Mouse (Mus musculus): Measurements from ENCODE around the gene Mllt1. TPM values are rescaled to one million over a fixed set of nuclear protein-coding genes. Genes with fewer than 3 reads are reported as not detected.

The Mllt1 gene
- polyA plus RNA-seq, 1 experiment from 2014 or later: 90.2 TPM

GRCm38 (mm10) chr17:56870287-56870953 is 64.8 kb downstream of the Mllt1 start:
- no peak overlapping the region for H3K27ac ChIP-seq
- no peaks in the 10 kb centered on the region for H3K36me3 ChIP-seq
- H3K4me1 ChIP-seq: no peaks in the 10 kb centered on the region
- H3K9me3 ChIP-seq (replicated peaks): no peaks in the 10 kb centered on the region
- no peaks in the 10 kb centered on the region for H3K27me3 ChIP-seq (ENCODE audit: low read depth, poor library complexity, severe bottlenecking)
- 69% methylated on average over 15 of the region's 15 CpGs for WGBS
- DNase-seq (ENCODE audit: low spot score): no peak
- no peak overlapping the region for H3K4me3 ChIP-seq

GRCm38 (mm10) chr17:56869481-56869977 is 65.7 kb downstream of the Mllt1 start:
- H3K4me3 ChIP-seq: no peak overlapping the region
- H3K27ac ChIP-seq: no peak overlapping the region
- no peaks in the 10 kb centered on the region for H3K27me3 ChIP-seq (ENCODE audit: low read depth, poor library complexity, severe bottlenecking)
- H3K9me3 ChIP-seq (replicated peaks): no peaks in the 10 kb centered on the region
- no peak for DNase-seq (ENCODE audit: low spot score)
- no peaks in the 10 kb centered on the region for H3K4me1 ChIP-seq
- WGBS: 91% methylated on average over 9 of the region's 9 CpGs
- no peaks in the 10 kb centered on the region for H3K36me3 ChIP-seq

GRCm38 (mm10) chr17:56866071-56866470 is 69.1 kb downstream of the Mllt1 start:
- H3K36me3 ChIP-seq: no peaks in the 10 kb centered on the region
- WGBS: 85% methylated on average over 7 of the region's 7 CpGs
- H3K9me3 ChIP-seq (replicated peaks): no peaks in the 10 kb centered on the region
- no peaks in the 10 kb centered on the region for H3K27me3 ChIP-seq (ENCODE audit: low read depth, poor library complexity, severe bottlenecking)
- no peak overlapping the region for H3K4me3 ChIP-seq
- DNase-seq (ENCODE audit: low spot score): no peak
- 0 out of 2 replicates have a peak, but pooled peaks cover 5% of the 10 kb centered on the region for H3K4me1 ChIP-seq
- no peak overlapping the region; the same call in 1 of the 2 replicates for H3K27ac ChIP-seq

DNA sequence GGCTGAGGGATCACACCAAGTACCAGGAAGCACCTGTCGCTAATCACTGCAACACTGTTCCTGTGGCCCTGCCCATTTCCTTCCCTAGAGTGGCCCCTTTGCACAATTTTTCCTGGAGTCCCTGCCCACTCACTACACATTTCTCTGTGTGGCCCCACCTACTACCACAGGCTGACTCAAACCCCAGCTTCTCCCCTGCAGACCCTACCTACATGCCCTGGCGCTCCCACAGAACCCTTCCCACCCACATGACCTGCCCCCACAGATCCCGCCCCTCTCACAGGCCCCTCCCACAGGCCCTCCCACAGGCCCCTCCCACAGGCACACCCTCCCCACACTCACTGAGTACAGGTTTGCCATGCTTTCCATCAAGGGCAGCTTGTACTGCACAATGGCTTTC is 74.0 kb downstream of the Mllt1 start:
- Histone ChIP-seq H3K4me3 (no peak overlapping the region), H3K36me3 (no peaks in the 10 kb centered on the region), H3K9me3 (replicated peaks) (no peaks in the 10 kb centered on the region), H3K27me3 (ENCODE audit: low read depth, poor library complexity, severe bottlenecking) (no peaks in the 10 kb centered on the region), H3K27ac (no peak overlapping the region), H3K4me1 (0 out of 2 replicates have a peak, but pooled peaks cover 5% of the 10 kb centered on the region)
- WGBS: 61% methylated on average over 3 of the region's 3 CpGs
- no peak for DNase-seq (ENCODE audit: low spot score)

DNA sequence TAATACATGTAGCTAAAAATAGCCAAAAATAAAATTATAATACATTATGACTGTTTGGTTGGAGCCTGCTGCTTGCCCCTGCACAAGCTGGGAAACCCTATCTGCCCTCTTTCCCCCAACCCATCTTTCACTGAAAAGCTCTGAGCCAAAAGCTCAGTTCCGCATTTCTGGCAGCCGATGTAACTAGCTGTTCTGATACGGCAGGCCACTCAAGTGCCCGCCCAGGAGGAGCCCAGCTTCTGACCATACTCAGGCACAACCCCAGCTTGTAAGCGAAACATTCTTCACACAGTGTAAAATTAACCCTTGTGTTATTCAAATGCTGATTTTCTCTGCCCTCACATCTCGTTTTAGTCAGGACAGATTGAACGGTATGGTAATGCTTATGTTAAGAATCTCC is 76.3 kb downstream of the Mllt1 start:
- Histone ChIP-seq H3K27ac (no peak overlapping the region), H3K27me3 (ENCODE audit: low read depth, poor library complexity, severe bottlenecking) (no peaks in the 10 kb centered on the region), H3K4me1 (0 out of 2 replicates have a peak, but pooled peaks cover 5% of the 10 kb centered on the region), H3K4me3 (no peak overlapping the region), H3K9me3 (replicated peaks) (no peaks in the 10 kb centered on the region), H3K36me3 (no peaks in the 10 kb centered on the region)
- 81% methylated on average over 7 of the region's 7 CpGs for WGBS
- no peak for DNase-seq (ENCODE audit: low spot score)

GRCm38 (mm10) chr17:56858216-56858615 is 77.0 kb downstream of the Mllt1 start:
- Histone ChIP-seq H3K36me3 (no peaks in the 10 kb centered on the region), H3K4me1 (0 out of 2 replicates have a peak, but pooled peaks cover 5% of the 10 kb centered on the region), H3K27me3 (ENCODE audit: low read depth, poor library complexity, severe bottlenecking) (no peaks in the 10 kb centered on the region), H3K9me3 (replicated peaks) (no peaks in the 10 kb centered on the region), H3K4me3 (no peak overlapping the region), H3K27ac (no peak overlapping the region)
- peak; percentile 73 for DNase-seq (ENCODE audit: low spot score)
- WGBS: 59% methylated on average over 4 of the region's 4 CpGs

DNA sequence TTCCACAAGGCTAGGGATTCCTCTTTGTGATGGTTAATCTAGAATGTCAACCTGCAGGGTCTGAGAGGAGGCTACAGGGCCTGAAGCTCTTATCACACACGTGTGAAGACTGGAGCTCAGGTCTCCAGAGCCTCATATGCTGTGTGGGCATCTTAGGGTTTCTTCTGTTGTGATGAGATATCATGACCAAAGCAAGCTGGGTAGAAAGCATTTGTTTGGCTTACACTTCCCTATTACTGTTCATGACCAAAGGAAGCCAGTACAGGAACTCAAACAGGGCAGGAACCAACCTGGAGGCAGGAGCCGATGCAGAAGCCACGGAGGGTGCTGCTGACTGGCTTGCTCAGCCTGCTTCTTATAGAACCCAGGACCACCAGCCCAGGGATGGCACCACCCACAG is 79.8 kb downstream of the Mllt1 start:
- no peak for DNase-seq (ENCODE audit: low spot score)

GRCm38 (mm10) chr17:56851167-56851566 is 84.0 kb downstream of the Mllt1 start:
- DNase-seq (ENCODE audit: low spot score): no peak
- Histone ChIP-seq H3K9me3 (replicated peaks) (no peaks in the 10 kb centered on the region), H3K27ac (no peak overlapping the region), H3K4me3 (no peak overlapping the region), H3K27me3 (ENCODE audit: low read depth, poor library complexity, severe bottlenecking) (no peaks in the 10 kb centered on the region), H3K4me1 (no peaks in the 10 kb centered on the region), H3K36me3 (no peaks in the 10 kb centered on the region)
- 86% methylated on average over 3 of the region's 3 CpGs for WGBS

More for the DNA sequence above, 79.8 kb downstream of the Mllt1 start:
- WGBS: 83% methylated on average over 3 of the region's 3 CpGs
- Histone ChIP-seq H3K4me1 (no peaks in the 10 kb centered on the region), H3K27ac (no peak overlapping the region), H3K27me3 (ENCODE audit: low read depth, poor library complexity, severe bottlenecking) (no peaks in the 10 kb centered on the region), H3K36me3 (no peaks in the 10 kb centered on the region), H3K9me3 (replicated peaks) (no peaks in the 10 kb centered on the region), H3K4me3 (no peak overlapping the region)

GRCm38 (mm10) chr17:56849710-56850109 is 85.5 kb downstream of the Mllt1 start:
- Histone ChIP-seq H3K36me3 (no peaks in the 10 kb centered on the region), H3K4me1 (no peaks in the 10 kb centered on the region), H3K4me3 (no peak overlapping the region), H3K9me3 (replicated peaks) (no peaks in the 10 kb centered on the region), H3K27ac (no peak overlapping the region), H3K27me3 (ENCODE audit: low read depth, poor library complexity, severe bottlenecking) (no peaks in the 10 kb centered on the region)
- 92% methylated on average over 13 of the region's 13 CpGs for WGBS
- DNase-seq (ENCODE audit: low spot score): no peak

DNA sequence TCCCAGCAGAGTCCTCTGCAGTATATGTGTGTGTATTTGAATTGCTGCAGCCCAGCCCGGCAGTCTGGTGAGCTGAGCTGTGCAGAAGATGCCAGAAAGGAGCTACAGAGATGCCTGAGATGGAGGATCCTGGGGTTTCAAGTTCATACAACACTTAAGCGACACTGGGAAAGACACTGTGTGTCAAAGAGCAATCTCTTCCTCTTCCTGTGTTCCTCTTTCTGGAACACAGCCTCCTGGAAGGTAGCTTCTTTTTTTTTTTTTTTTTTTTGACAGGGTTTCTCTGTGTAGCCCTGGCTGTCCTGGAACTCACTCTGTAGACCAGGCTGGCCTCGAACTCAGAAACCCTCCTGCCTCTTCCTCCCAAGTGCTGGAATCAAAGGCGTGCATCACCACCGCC is 86.4 kb downstream of the Mllt1 start:
- Histone ChIP-seq H3K27ac (no peak overlapping the region), H3K9me3 (replicated peaks) (no peaks in the 10 kb centered on the region), H3K4me3 (no peak overlapping the region), H3K36me3 (no peaks in the 10 kb centered on the region), H3K27me3 (ENCODE audit: low read depth, poor library complexity, severe bottlenecking) (no peaks in the 10 kb centered on the region), H3K4me1 (no peaks in the 10 kb centered on the region)
- 87% methylated on average over 5 of the region's 5 CpGs for WGBS
- no peak for DNase-seq (ENCODE audit: low spot score)

- Histone ChIP-seq H3K27me3 (ENCODE audit: low read depth, poor library complexity, severe bottlenecking) (no peaks in the 10 kb centered on the region), H3K4me1 (no peaks in the 10 kb centered on the region), H3K9me3 (replicated peaks) (no peaks in the 10 kb centered on the region), H3K27ac (no peak overlapping the region), H3K36me3 (no peaks in the 10 kb centered on the region), H3K4me3 (no peak overlapping the region)
- WGBS: 88% methylated on average over 5 of the region's 5 CpGs
- DNase-seq (ENCODE audit: low spot score): no peak
Measured at GRCm38 (mm10) chr17:56843678-56844077, 91.5 kb downstream of the Mllt1 start.

All from limb, embryonic 10.5 days (tissue).